Mouse (Mus musculus): ENCODE measurements around the gene Gm29866. TPM values are rescaled to one million over a fixed set of nuclear protein-coding genes. Genes with fewer than 3 reads are reported as not detected.
"Not testable (repeated sequence)": the region's sequence is repeated elsewhere in the genome, so short reads cannot be mapped to it uniquely, and the experiment has no call there.

Gene Gm29866
- polyA plus RNA-seq (2012; rRNA removed) = not detected in 2 replicates

- no CpG with 5 or more reads among the region's 6 CpGs for WGBS
- not testable (repeated sequence) for DNase-seq (ENCODE audit: low read depth, low spot score)
Measured at GRCm38 (mm10) chrY:20993557-20993956, at the start of gene Gm29866. Gene Gm29866, minus strand, starts transcription at chrY:20993657.

Other genes starting within 250 kb of the Gm29866 start
- not detected in 2 replicates for gene Gm20909, start 170.9 kb upstream of the Gm29866 start, polyA plus RNA-seq (2012; rRNA removed)
- gene Gm20865, start 247.9 kb upstream of the Gm29866 start, polyA plus RNA-seq (2012; rRNA removed) = not detected in 2 replicates